Mouse (Mus musculus) CD4-positive, CD25-positive, alpha-beta regulatory T cell, adult 2 months (primary cell): ENCODE measurements around the gene Gm28053.

Source experiments
- DNase-seq: peaks from one replicate; pipeline ENCODE4 v3.0.0-alpha.2; 2012; ENCODE audit warnings: low read depth, low spot score

Gm28053 gene

DNA sequence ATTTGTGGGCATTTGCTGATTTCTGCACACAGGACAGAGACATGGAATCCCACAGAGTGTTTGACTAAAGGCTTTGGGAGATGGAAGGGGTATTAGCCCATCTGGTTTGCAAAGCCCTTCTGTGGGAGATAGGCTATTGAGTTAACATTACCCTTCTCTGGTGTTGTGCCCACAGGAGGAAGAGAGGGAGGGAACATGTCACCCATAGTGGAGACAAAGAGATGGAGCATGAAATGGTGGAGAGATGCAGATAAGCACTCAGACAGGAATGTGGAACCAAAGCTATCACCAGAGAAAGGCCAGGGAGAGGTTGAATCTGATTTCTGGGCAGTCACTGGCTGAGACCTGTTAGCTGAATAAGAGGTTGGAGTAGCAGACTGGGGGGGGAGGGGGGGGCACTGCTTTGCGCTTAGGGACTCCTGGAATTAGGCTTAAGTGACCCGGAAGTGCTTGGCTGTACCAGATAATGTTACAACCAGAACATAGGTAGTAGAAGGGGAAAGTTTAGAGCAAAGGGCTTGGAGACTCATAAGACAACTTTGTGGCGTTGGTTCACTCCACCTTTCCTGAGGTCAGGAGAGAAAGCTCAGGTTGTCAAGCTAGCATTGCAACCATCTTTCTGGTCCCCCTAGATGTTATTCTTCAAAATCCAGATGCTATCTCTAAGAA is 22.2 kb downstream of the Gm28053 start:
- peak; percentile 51 for DNase-seq

GRCm38 (mm10) chr6:48741273-48741672 is 22.9 kb downstream of the Gm28053 start:
- DNase-seq, result peak; percentile 63

DNA sequence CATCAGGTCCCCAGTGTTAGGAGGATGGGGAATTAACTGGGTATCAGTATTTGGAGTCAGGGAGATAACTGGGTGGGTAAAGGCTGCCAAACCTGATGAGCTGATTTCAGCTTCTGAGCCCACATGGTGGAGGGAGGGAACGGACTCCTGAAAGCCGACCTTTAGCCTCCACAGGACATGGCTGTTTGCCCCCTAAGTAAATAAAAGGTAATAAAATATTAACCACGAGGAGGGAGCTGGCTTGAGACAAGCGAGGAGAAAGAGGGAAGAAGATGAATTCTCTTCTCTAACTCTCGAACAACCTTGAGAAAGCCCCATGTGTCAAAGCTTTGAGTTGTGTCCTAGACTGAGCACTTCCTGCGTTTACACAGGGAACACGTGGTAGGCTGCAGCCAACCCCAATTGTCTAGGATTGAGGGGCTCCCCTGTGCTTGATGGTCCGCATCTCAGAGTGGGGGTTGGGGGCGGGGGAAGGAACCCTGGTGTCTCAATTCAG is 23.4 kb downstream of the Gm28053 start:
- peak; percentile 68 for DNase-seq

GRCm38 (mm10) chr6:48742422-48743351 is 24.3 kb downstream of the Gm28053 start:
- DNase-seq, result peak; percentile 78

GRCm38 (mm10) chr6:48745490-48745889 is 27.1 kb downstream of the Gm28053 start:
- DNase-seq, result peak; percentile 50

- DNase-seq, result peak; percentile 81
Observed at GRCm38 (mm10) chr6:48745959-48746889, 27.8 kb downstream of the Gm28053 start, which contains the start of gene Gimap5. Gene Gimap5 (plus strand): TSS chr6:48746197.

- DNase-seq, result peak; percentile 77
Observed at GRCm38 (mm10) chr6:48747091-48747966, 28.9 kb downstream of the Gm28053 start.

GRCm38 (mm10) chr6:48763567-48764270 is 45.3 kb downstream of the Gm28053 start:
- peak; percentile 51 for DNase-seq

DNA sequence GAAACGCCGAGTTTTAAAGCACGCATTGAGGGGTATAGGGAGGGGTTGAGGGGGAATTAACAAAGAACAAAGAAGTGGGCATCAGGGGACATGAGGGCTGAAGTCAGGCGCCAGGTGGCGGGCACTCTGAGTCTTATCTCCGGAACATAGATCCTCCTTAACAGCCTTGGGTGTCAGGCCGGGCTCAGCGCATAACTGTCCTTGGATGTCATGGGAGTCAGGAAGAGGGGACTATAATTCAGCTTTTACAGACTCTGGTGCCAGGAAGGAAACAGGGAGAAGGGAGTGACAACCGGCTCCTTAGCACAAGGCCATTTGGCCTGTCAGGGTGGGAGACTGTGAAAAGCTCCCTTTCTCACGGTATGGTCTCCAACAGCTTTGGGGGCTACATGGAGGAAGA is 46.1 kb downstream of the Gm28053 start:
- DNase-seq, result no peak

- DNase-seq, result peak; percentile 82
Observed at GRCm38 (mm10) chr6:48768178-48768869, 49.9 kb downstream of the Gm28053 start.

DNA sequence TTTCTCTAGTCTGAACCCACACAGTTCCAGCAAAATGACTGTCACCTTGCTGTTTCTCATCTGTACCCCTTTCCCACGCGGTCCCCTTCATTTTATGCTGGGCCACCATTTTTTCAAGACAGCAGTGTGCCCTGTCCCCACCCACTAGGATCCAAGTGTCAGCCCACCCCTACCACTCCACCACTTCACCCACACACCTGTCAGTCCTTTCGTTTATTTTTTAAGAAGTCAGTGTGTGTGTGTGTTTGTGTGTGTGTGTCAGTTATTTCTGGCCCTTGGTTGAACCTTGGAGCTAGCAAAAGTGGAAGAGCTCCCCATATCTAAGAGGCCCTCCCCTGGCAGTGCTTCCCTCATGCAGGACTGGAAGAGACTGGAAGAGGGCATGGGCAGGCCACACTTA is 50.5 kb downstream of the Gm28053 start:
- DNase-seq, result peak; percentile 59

GRCm38 (mm10) chr6:48770696-48771095 is 52.3 kb downstream of the Gm28053 start, which contains the start of gene Gimap3:
Gene Gimap3 (minus strand): TSS chr6:48770851.
- DNase-seq, result peak; percentile 78

- peak; percentile 91 for DNase-seq
Observed at GRCm38 (mm10) chr6:48772030-48772429, 53.6 kb downstream of the Gm28053 start.

DNA sequence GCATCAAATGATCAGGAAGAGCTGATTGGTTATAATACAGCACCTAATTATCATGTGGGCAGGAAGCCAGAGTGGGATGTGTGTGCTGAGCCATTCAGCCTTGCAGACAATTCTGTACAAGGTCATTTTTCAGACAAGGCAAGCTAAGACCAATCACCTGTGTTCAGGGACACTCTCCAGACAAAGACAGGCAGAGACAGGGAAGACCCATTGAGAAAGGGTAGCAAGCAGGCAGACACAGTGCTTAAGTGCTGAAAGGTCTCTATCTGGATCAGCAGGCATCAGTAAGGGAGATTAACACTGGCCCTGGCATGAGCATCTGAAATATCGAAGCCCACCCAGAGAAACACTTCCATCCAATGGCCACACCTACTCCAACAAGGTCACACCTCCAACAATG is 66.0 kb downstream of the Gm28053 start:
- no peak for DNase-seq

GRCm38 (mm10) chr6:48785189-48785588 is 66.8 kb downstream of the Gm28053 start:
- no peak for DNase-seq

DNA sequence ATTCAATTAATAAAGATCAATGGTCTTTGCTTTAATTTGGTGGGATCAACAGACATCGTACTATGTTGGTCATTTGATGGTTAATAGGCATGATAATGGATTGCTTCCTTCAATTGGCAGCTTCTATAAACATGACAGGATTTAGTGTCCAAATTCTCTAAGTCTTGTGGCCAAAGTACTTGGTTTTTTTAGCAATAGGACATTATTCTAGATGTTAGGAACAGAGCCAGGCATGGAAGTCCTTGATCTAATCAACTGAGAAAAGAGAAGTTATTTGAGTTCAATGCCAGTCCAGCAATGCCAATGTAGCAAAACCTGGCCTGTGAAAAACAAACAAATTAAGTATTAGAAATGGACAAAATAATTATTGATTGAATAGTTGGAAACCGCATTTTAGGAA is 67.2 kb downstream of the Gm28053 start:
- no peak for DNase-seq

- DNase-seq, result peak; percentile 34
Observed at GRCm38 (mm10) chr6:48787867-48788266, 69.5 kb downstream of the Gm28053 start.

- peak; percentile 81 for DNase-seq
Observed at GRCm38 (mm10) chr6:48801897-48802296, 83.5 kb downstream of the Gm28053 start.
